Mouse (Mus musculus): ENCODE measurements around the gene Tchp. TPM values are rescaled to one million over a fixed set of nuclear protein-coding genes. Genes with fewer than 3 reads are reported as not detected.

Gene Tchp
- total RNA-seq, 4 experiments from 2014 or later, result 7.4 to 27.5 (median 12.3) TPM

DNA sequence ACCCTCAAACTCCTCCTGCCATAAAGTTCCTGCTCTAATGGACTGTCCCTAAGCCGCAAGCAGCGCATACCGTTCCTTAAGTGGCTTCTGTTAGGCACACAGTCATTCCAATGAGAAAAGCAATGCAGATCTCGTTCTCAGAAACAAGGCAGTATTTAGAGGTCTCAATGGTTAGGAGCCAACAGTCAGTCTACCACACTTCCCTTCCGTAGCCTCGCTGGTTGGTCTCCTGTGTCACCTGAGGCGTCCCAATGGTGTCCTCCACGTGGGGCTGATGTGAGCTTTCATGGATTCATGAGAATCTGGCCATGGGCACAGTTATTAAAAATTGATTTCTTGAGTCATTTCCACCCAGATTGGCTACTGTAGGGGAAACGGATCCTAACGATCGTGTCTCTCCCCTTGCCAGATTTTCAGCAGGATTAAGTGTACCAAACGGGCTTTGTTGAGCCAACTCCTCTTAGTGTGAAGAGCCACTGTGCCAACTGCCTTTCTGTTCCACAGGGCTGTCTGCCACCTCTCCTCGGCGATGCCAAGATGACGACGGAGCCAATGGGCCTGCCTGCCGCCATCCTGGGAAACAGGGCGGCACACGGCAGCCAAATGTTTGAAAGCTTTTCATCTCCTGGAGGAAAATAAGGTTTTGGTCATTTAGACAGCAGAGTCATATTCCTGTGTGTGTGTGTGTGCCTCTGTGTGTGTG, 9.4 kb upstream of the Tchp start:
- no peak for DNase-seq

DNA sequence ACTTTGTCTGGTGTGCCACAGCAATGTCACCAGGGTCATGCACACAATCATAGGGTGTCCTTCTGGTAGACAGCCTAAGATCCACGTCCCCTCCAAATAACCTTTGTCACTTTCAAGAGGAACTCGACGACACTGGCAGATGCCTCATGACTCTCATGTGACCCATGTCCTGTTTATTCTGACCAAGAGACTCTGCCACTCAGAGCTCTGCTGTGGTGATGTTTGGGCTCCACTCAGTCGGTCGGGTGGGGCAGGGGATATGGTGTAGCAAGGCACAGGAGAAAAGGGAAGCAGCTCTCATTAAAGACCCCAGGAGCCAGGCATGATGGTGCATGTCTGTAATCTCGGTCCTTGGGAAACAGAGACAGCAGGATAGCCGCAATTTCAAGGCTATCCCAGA, 8.5 kb upstream of the Tchp start:
- DNase-seq, result no peak

DNA sequence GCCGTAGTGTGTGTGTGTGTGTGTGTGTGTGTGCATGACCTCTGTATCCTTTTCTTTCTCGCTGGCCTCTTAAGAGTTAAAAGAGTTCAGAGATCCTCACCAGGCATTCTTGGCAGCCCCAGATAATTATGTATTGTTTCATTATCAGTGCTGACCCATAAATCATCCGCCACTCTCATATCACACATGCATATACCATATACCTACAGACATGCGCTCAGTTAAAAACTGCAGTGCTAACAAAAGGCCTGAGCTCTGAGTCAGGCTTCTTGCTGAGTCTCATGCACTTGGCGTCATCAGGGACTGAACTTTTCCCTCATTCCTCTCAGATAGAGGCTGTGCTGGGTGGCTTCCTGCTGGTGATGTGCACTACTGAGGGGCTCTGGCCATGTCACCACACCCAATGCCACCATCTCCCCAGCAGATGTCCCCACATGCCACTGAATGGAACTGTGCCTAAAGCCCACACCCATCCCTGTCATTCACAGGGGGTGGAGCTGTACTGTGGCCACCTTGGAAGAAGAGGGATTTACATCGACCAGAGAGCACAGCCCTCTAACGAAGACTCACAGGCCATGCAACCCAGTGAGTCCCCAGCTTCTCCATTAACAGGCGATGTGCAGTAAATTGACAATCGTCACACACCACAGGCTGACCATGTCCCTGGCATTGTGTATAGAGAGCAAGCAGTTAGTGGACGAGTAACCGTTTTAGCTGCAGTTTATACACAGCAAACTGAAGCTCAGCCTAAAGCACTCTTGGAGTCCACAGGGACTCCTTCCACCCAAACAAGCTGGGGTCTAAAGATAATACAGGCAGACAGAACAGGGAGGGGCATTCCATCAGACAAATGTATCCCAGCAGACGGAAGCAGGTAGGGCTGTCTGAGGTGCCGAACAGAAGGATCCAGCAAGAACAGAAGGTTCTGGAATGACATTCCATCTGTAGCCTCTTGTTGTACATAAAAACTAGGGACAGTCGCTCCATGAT, 4.9 kb upstream of the Tchp start:
- DNase-seq, result no peak

DNA sequence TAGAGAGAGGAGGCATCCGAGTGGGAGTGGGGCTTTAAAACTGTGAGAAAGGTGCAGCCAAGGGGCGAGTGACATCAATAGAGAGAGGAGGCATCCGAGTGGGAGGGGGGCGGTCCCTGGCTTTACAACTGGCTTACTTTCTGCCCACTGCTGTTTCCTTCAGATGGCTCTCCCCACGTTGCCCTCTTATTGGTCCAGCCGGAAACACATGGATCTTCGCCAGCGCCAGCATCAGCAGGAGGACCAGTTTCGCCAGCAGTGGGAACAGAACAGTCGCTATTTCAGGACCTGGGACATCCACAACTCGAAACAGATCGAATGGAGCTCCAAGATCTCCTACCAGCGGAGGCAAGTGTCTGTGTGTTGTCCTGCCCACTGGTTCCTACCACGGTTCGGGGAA, 931 bp downstream of the Tchp start:
- no peak for DNase-seq

DNA sequence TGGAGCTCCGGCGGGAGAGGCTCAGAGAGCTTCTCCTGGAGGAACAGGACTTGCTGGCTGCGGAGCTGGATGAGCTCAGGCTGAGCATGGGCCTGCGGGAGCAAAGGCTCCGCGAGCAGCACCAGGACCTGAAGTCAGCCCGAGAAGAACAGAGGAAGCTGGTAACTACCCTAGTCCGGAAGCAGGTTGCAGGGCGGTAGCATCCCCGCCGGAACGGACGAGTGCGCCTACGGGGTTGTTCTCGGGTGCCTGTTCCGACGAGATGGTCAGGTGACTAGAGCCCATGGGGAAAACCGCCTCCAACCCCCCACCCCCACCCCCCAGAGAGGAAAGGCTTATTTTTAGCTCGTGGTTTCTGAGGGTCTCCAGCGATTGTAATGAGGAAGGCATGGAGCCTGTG, 1.8 kb downstream of the Tchp start:
- DNase-seq, result no peak

DNA sequence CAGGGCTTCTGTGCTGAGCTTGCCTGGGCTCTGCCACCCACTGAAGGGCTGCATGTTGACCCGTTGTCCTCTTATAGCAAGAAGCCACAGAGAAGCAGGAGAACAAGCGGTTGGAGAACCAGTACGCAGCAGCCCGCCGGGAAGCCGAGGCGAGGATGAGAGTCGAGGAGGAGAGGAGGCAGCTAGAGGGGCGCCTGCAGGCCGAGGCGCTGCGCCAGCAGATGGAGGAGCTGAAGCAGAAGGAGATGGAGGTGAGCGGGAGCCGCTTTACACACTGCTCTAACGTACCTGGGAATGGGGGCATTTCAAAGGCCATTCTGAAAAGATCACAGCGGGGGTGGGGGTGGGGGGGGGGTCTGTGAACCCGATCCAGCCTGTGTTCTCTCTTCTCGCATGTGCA, 7.0 kb downstream of the Tchp start:
- DNase-seq, result no peak

DNA sequence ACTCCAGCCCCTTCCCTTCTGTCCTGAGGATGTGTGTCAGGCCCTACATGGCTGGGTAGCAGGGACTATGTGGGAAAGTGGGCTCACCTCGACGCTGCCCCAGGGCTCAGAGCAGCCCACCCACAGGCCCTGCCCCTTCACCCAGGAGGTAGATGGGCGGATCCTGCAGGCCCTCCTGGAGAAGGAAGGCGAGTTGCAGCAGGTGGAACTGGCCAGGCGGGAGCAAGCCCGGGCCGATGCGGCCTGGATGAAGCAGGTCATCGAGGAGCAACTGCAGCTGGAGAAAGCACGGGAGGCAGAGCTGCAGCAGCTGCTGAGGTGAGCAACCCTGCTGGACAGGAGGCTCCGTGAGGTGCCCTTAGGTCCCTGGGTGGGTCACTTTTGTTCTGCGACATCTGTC, 9.7 kb downstream of the Tchp start:
- DNase-seq, result no peak

GRCm38 (mm10) chr5:114717937-114718336, 10.4 kb downstream of the Tchp start:
- no peak for DNase-seq

DNA sequence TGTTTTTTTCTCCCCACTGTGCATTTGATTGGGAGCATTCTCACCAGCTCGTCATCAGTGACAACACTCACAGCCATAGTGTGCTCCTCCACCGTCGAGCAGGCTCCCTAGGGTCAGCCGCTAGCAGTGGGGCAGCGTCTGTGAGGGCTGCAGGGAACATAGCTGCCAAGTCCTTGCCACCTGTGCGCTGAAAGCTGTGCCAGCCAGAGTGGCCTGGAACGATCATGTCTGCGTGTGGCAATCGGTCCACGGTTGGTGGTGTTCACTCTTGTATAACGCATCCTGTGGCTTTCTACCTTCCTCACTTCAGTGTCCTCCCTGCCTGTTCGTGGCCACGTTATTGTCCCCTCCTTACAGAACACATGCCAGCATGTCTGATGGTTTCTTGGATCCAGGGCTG, 10.9 kb downstream of the Tchp start:
- no peak for DNase-seq

DNA sequence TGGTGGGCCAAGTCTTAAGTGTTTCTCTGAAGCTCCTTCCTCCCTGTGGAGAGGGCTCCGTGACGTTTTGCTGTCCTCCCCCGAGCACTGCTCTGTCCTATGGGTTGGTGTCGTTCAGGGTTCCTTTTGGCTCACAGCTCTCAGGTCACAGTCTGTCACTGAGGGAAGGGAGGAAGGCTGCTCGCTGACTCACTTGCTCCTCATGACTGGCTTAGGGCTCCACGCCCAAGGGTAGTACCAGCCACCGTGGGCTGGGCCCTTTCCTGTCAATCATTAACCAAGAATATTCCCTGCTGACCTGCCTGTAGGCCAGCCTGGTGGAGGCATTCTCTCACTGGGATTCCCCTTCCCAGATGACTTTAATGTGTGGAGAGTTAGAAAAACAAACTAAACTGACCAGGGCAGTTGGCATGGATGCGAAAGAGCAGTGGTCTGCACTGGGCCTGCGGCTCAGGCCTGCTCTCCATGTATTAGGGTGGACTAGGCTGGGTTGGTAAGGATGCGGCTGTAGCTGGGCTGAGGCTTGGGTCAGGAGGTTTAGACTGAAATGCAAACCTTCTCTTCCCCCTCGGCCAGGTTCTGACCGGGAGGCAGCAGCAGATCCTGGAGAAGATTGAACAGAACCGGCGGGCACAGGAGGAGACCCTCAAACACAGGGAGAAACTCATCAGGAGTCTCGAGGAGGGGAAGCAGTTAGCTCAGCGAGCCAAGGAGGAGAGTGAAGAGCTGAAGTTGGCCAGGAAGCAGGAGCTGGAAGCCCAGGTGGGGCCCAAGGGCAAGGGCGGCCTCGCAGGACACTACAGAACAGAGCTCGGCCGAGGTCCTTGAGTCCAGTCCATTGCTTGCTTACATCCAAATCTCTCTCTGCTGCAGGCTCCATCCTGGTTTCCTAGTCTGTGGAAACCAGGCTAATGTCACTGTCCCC, 11.7 kb downstream of the Tchp start:
- no peak for DNase-seq

- no peak for DNase-seq
Measured at GRCm38 (mm10) chr5:114719928-114720270, 12.3 kb downstream of the Tchp start.

DNA sequence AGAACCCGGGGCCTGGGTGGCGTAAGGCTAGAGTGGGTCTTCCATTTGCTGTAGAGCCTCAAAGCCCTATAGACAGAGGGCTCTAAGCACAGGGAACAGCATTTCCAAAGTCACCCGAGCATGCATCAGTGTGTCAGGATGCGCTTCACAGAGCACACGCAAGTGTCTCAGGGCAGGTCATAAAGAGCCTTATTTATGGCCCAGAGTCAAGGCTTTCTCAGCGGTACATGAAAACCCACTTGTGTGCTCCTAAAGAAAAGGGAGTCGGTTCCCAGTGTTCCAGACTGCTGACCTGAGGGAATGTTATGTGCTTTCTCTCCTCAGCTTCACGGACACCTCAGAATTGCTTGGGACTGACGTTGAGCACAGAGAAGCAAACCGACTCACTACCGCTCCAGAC, 13.2 kb downstream of the Tchp start:
- DNase-seq, result no peak

DNA sequence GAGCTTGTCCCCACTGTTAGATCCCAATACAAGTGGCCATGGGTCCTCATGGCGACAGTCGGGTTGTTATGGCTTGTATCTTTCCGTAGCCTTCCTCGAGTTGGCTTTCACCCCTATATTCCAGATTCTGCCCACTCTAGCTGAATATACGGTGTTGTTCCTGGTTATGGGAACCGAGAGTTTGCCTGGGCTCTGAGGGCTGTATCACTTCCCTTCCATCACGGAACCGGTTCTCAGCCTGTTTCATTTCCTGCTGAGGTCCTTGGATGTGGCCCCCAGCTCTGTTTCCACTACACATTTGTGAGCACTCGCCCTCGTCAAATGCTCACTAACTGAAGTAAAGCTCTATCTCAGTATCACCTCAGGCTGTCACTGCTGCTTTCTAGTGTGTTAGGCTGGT, 14.4 kb downstream of the Tchp start:
- no peak for DNase-seq

GRCm38 (mm10) chr5:114722846-114723245, 15.3 kb downstream of the Tchp start:
- no peak for DNase-seq

DNA sequence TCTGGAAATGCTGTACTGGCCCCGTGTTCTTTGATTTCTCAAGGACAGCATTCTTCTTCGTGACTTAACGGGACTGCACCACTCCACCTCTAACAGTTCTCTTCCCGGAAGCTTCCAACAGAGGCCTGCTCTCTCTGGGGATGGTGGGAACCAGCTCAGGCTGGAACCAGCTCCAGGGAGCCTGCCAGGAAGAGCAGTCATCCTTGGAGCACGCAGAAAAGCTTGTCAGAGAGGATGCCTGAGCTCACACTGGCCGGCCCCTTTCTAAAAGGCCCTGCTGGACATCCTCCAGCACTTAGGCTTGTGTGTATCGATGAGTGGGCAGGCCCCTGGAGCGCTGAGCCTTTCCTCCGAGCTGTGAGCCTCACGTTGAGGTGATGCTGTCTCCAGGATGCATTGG, 20.6 kb downstream of the Tchp start:
- DNase-seq, result no peak

DNA sequence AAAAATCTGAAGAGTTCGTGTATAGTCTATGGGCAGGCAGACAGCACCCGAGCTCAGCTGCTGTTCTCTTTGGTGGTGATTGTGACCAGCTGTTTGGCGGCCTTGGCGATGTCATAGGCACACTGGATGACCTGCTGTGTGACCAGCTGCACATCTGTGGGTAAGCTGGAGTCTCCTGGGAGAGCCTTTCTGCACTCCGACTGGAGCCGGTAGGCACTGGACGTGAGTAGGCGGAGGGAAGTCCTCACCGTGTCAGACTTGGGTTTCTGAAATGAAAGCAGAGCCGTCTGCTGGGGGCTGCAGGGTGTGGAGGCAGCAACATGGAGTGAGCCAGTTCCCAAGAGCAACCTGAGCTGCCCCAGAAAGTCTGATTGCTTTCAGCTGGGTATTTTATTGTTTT, 22.6 kb downstream of the Tchp start:
- DNase-seq, result no peak

DNA sequence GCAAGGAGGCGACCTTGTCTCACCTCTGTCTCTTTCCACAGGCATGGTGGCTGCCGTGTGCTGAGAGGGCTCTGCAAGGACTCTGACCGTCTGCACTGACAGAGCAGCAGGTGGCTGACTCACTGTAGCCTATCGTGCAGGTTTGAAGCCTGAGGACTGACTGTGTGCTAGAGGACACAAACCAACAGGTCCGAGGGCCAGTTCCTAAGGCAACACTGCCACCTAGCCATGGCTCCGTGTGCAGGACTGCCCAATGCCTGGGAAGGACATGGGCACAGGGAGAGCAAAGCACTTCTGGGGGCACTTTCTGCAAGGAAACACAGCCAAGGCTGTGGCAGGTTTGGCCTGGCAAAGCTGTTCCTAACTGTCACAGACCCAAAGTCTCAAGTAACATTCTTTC, 23.9 kb downstream of the Tchp start:
- DNase-seq, result no peak

- DNase-seq, result no peak
Measured at GRCm38 (mm10) chr5:114731969-114732368, 24.4 kb downstream of the Tchp start.

DNA sequence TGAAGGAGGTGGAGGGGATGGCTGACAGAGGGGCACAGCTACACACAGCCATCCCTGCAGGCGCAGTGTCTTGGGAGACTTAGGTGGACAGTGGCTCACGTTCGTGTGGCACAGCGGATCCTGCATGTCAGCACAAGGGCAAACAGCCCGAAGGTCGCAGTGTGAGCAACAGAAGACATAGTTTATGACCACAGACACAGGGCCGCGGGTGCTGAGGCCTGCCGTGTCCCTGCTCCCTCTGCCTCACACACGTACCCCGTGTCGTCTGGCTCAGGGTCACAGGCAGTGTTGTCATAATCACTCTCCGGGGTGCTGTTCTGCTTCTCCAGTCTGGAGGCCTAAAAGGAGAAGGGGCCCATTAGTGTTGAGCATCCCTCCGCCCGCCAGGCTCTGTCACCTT, 26.0 kb downstream of the Tchp start:
- DNase-seq, result peak; percentile 72

GRCm38 (mm10) chr5:114737090-114737887, 29.7 kb downstream of the Tchp start:
- no peak for DNase-seq

- peak; percentile 44 for DNase-seq
Measured at GRCm38 (mm10) chr5:114738707-114739241, 31.2 kb downstream of the Tchp start.

DNA sequence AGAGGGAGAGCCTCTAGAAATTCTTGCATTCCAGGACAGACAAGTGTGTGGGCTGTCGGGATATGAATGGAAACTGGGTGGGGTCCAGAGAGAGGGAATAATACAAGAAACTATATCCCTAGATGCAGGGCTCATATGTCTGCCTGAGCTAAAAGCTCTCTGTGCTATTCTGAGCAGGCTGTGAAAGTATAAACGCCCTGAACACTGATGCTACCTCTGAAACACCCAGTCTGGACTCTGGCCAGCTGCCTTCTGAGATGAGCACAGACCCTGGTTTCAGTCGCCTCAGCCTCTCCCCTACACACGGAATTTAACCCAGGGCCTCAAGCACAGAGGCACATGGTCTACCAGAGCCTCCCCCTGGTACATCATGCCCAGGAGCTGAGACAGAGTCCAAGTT, 33.0 kb downstream of the Tchp start:
- DNase-seq, result no peak

Measured in adrenal gland, adult 8-10 months (tissue).